Mouse (Mus musculus) heart, adult 2 months (tissue): ENCODE measurements at regions not wholly inside any gene's neighbourhood (a gene's known extent, or its start where the extent isn't known, plus 50 kb on each side); places are given as distances from the start of the nearest gene placed in this dataset.

Experiments used
- DNase-seq, 2 experiments: peaks; one replicate each; pipeline ENCODE4 v3.0.0; 2021
- H3K27ac ChIP-seq: fragments of 200-600 bp; 2 replicates; pipeline ENCODE4 v1.8.1; 2022
- H3K27me3 ChIP-seq: fragments of 200-500 bp; 2 replicates; pipeline ENCODE4 v1.6.1; 2012; ENCODE audit warnings: mild to moderate bottlenecking, low read length, inconsistent platforms, mixed read lengths; ENCODE audit not compliant: control insufficient read depth, insufficient read depth
- H3K36me3 ChIP-seq: fragments of 200-500 bp; 2 replicates; pipeline ENCODE4 v1.6.1; 2012; ENCODE audit warnings: low read length, inconsistent platforms; ENCODE audit not compliant: control insufficient read depth, insufficient read depth
- H3K4me1 ChIP-seq: fragments of 200-500 bp; 2 replicates; pipeline ENCODE4 v1.6.1; 2011; ENCODE audit warnings: low read length; ENCODE audit not compliant: control insufficient read depth, insufficient read depth
- H3K4me3 ChIP-seq: fragments of 200-600 bp; 2 replicates; pipeline ENCODE4 v1.8.1; 2022
- H3K79me2 ChIP-seq: fragments of 200-500 bp; replicated peaks from 2 replicates; pipeline ENCODE4 v1.6.1; 2012; ENCODE audit warnings: mild to moderate bottlenecking, inconsistent platforms, low read length, moderate library complexity, mixed read lengths; ENCODE audit not compliant: control insufficient read depth, insufficient read depth
- H3K9ac ChIP-seq: fragments of 200-500 bp; 2 replicates; pipeline ENCODE4 v1.6.1; 2012; ENCODE audit warnings: low read depth, mild to moderate bottlenecking, control low read depth, inconsistent platforms, low read length, mixed read lengths
- CTCF ChIP-seq: fragments of 200-600 bp; IDR thresholded peaks from 2 replicates; pipeline ENCODE4 v1.8.1; 2022; ENCODE audit warnings: antibody characterized with exemption, mild to moderate bottlenecking, moderate library complexity
- EP300 ChIP-seq: fragments of 200-500 bp; IDR thresholded peaks from 2 replicates; pipeline ENCODE4 v1.6.1; 2011; ENCODE audit warnings: low read depth, low read length, control low read depth; ENCODE audit not compliant: insufficient read depth
- POLR2A ChIP-seq: fragments of 200-500 bp; IDR thresholded peaks from 2 replicates; pipeline ENCODE4 v1.6.1; 2011; ENCODE audit warnings: mild to moderate bottlenecking, low read depth, low read length, control low read depth; ENCODE audit not compliant: insufficient read depth
- WGBS: fragments of 180-500 bp; shearing (Covaris S2); methylation state at CpG from one replicate; pipeline ENCODE4 v1.1.7; 2018; 5-methylcytosine and 5-hydroxymethylcytosine counted together
- intact Hi-C: fragments of 180-260 bp; cut with DNase I; formaldehyde crosslinking; loops from one replicate; pipeline ENCODE4 v1.15.1; 2025

GRCm38 (mm10) chr10:126070984-126071713, 105.2 kb downstream of the Lrig3 start:
- Histone ChIP-seq H3K9ac (no peak overlapping the region), H3K36me3 (no peaks in the 10 kb centered on the region), H3K4me1 (no peaks in the 10 kb centered on the region), H3K27me3 (no peaks in the 10 kb centered on the region), H3K79me2 (no peaks in the 10 kb centered on the region), H3K4me3 (no peak overlapping the region), H3K27ac (no peak overlapping the region)
- intact Hi-C loops, result no loop called here
- DNase-seq, result no peak
- TF ChIP-seq POLR2A, result no peak
- TF ChIP-seq EP300, result no peak
- no peak for TF ChIP-seq CTCF
- 50% methylated on average over 8 of the region's 8 CpGs for WGBS

- TF ChIP-seq POLR2A (no peak), EP300 (no peak), CTCF (no peak)
- no peak overlapping the region for H3K27ac ChIP-seq
- H3K27me3 ChIP-seq, result no peaks in the 10 kb centered on the region
- H3K79me2 ChIP-seq, result no peaks in the 10 kb centered on the region
- H3K4me1 ChIP-seq, result no peaks in the 10 kb centered on the region
- no peak for DNase-seq
- H3K4me3 ChIP-seq, result no peak overlapping the region
- WGBS, result 73% methylated on average over 3 of the region's 3 CpGs
- no peak overlapping the region for H3K9ac ChIP-seq
- no peaks in the 10 kb centered on the region for H3K36me3 ChIP-seq
- intact Hi-C loops, result no loop called here
These were observed 105.7 kb downstream of the Lrig3 start for GRCm38 (mm10) chr10:126071714-126072057.

GRCm38 (mm10) chr10:126077313-126077966, 111.5 kb downstream of the Lrig3 start:
- H3K4me1 ChIP-seq, result no peaks in the 10 kb centered on the region
- TF ChIP-seq POLR2A (no peak), CTCF (no peak), EP300 (no peak)

DNA sequence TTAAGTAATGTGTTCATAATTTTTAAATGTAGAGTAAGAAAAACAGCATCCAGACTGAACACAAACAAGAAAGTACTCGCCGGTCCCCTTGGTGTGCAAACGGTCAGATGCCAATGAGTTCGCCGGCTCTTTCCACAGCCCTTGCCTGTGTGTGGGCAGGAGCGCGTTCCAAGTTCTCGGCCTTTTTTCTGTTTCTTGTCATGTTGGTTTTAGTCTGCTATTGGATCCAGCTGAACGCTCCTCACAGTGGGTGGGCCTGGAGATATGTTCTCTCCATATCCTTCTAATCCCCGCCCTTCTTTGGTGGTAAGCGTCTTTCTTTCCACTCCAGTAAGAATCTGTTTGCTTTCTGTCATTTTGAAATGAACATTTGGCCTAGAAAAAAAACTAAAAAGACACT, 116.6 kb downstream of the Lrig3 start:
- intact Hi-C loops, result no loop called here
- WGBS, result 77% methylated on average over 11 of the region's 11 CpGs

More at GRCm38 (mm10) chr10:126077313-126077966, 111.5 kb downstream of the Lrig3 start:
- intact Hi-C loops, result no loop called here
- no peak overlapping the region for H3K9ac ChIP-seq
- DNase-seq, result no peak
- H3K27me3 ChIP-seq, result no peaks in the 10 kb centered on the region
- no peak overlapping the region for H3K27ac ChIP-seq
- H3K36me3 ChIP-seq, result no peaks in the 10 kb centered on the region
- H3K4me3 ChIP-seq, result no peak overlapping the region
- no peaks in the 10 kb centered on the region for H3K79me2 ChIP-seq
- WGBS, result 91% methylated on average over 1 of the region's 1 CpGs

GRCm38 (mm10) chr10:126086684-126087083, 120.7 kb downstream of the Lrig3 start:
- Histone ChIP-seq H3K27ac (no peak overlapping the region), H3K9ac (no peak overlapping the region), H3K36me3 (no peaks in the 10 kb centered on the region), H3K4me3 (no peak overlapping the region), H3K27me3 (no peaks in the 10 kb centered on the region), H3K4me1 (no peaks in the 10 kb centered on the region), H3K79me2 (no peaks in the 10 kb centered on the region)
- no peak for DNase-seq
- 77% methylated on average over 5 of the region's 5 CpGs for WGBS
- peak; percentile 11; the same call in 1 of the 2 replicates for TF ChIP-seq CTCF
- TF ChIP-seq EP300, result no peak
- intact Hi-C loops, result no loop called here

More for the DNA sequence above, 116.6 kb downstream of the Lrig3 start:
- Histone ChIP-seq H3K27me3 (no peaks in the 10 kb centered on the region), H3K9ac (no peak overlapping the region), H3K4me3 (no peak overlapping the region), H3K36me3 (no peaks in the 10 kb centered on the region), H3K27ac (no peak overlapping the region), H3K4me1 (no peaks in the 10 kb centered on the region), H3K79me2 (no peaks in the 10 kb centered on the region)
- no peak for DNase-seq
- TF ChIP-seq EP300 (no peak), POLR2A (no peak), CTCF (no peak)

GRCm38 (mm10) chr10:126094238-126094880, 128.4 kb downstream of the Lrig3 start:
- no peaks in the 10 kb centered on the region for H3K4me1 ChIP-seq
- WGBS, result 82% methylated on average over 16 of the region's 16 CpGs

More at GRCm38 (mm10) chr10:126094238-126094880, 128.4 kb downstream of the Lrig3 start:
- Histone ChIP-seq H3K27ac (no peak overlapping the region), H3K9ac (no peak overlapping the region), H3K4me3 (no peak overlapping the region), H3K79me2 (no peaks in the 10 kb centered on the region), H3K27me3 (no peaks in the 10 kb centered on the region), H3K36me3 (no peaks in the 10 kb centered on the region)
- no peak for DNase-seq
- TF ChIP-seq EP300, result no peak
- TF ChIP-seq POLR2A, result no peak
- no peak for TF ChIP-seq CTCF
- intact Hi-C loops, result no loop called here
